Mouse (Mus musculus): Measurements from ENCODE around the gene Ccser2.

GRCm38 (mm10) chr14:36952687-36953426 is 15.7 kb downstream of the Ccser2 start:
- TF ChIP-seq CTCF (IDR thresholded peaks at IDR 0.05; ENCODE audit: extremely low read depth, insufficient read length, insufficient replicate concordance, low read depth, low read length) (no peak), POLR2A (IDR thresholded peaks at IDR 0.05; ENCODE audit: low read depth, low read length) (no peak)
